ENCODE assay signal across 17 mouse cellular contexts in genomic region chr7:90432221-90432620, GRCm38 (mm10). TPM values are rescaled to one million over a fixed set of nuclear protein-coding genes. Genes with fewer than 3 reads are reported as not detected.
DNase-seq lines count a peak whose midpoint lies in the region; ATAC-seq lines count a peak whose summit lies in the region.
"Had no signal": no experiment of that assay in that cellular context is flagged by ENCODE, and none has a peak within 500 bp of the region (broad histone marks: within the 10 kb centered on the region; RNA-seq: fewer than 3 reads in every experiment).

No protein-coding gene starts in this region.

- no peaks in the 10 kb centered on the region for H3K9me3 ChIP-seq in hindbrain, embryonic 13.5 days
- H3K9me3 ChIP-seq: embryonic facial prominence, embryonic 10.5 days; embryonic facial prominence, embryonic 12.5 days; forebrain, embryonic 10.5 days; forebrain, embryonic 12.5 days had no signal

- no peak overlapping the region for H3K9ac ChIP-seq in hindbrain, embryonic 13.5 days
- H3K9ac ChIP-seq: embryonic facial prominence, embryonic 12.5 days; forebrain, embryonic 12.5 days had no signal

- peaks cover 2% of the 10 kb centered on the region for H3K4me1 ChIP-seq in hindbrain, embryonic 13.5 days (replicated peaks)
- H3K4me1 ChIP-seq: forebrain, embryonic 10.5 days; forebrain, embryonic 12.5 days had no signal

- H3K4me3 ChIP-seq in hindbrain, embryonic 13.5 days: no peak overlapping the region
- H3K4me3 ChIP-seq: embryonic facial prominence, embryonic 10.5 days; embryonic facial prominence, embryonic 12.5 days; erythroblast, embryonic 14.5 days; forebrain, embryonic 10.5 days; forebrain, embryonic 12.5 days had no signal

- no peak for ATAC-seq in hindbrain, embryonic 13.5 days (ENCODE audit: low FRiP score)
- ATAC-seq: forebrain, embryonic 14.5 days; forebrain, embryonic 16.5 days had no signal

- peak; percentile 51 for DNase-seq in cerebellum, adult 9-10 months
- DNase-seq in cerebellum, adult 8-10 months: no peak
- DNase-seq in brain, adult 2 months (ENCODE audit: low read depth, low spot score): peak; percentile 63
- peak; percentile 65 for DNase-seq in retina, embryonic 14.5 days (ENCODE audit: low spot score)
- DNase-seq in urinary bladder, postnatal 4 days (ENCODE audit: low spot score in 2 of 2): no peak
- DNase-seq: adrenal gland, adult 2 months; adrenal gland, postnatal 10 days; adrenal gland, postnatal 25 days; cerebellum, adult 11-12 months had no signal

- no peaks in the 10 kb centered on the region for H3K36me3 ChIP-seq in hindbrain, embryonic 13.5 days
- H3K36me3 ChIP-seq: embryonic facial prominence, embryonic 10.5 days; embryonic facial prominence, embryonic 12.5 days; forebrain, embryonic 10.5 days; forebrain, embryonic 12.5 days had no signal

- no peak overlapping the region for H3K4me2 ChIP-seq in hindbrain, embryonic 13.5 days
- H3K4me2 ChIP-seq: embryonic facial prominence, embryonic 12.5 days; forebrain, embryonic 12.5 days had no signal

- no peak overlapping the region for H3K27ac ChIP-seq in hindbrain, embryonic 13.5 days
- H3K27ac ChIP-seq: embryonic facial prominence, embryonic 10.5 days; embryonic facial prominence, embryonic 12.5 days; forebrain, embryonic 10.5 days; forebrain, embryonic 12.5 days had no signal

- no peaks in the 10 kb centered on the region for H3K27me3 ChIP-seq in hindbrain, embryonic 13.5 days
- H3K27me3 ChIP-seq: embryonic facial prominence, embryonic 12.5 days; forebrain, embryonic 12.5 days had no signal

RNA-seq across cellular contexts. Expression of gene Ccdc89, which starts 5.8 kb away (rescaled TPM):
- polyA plus RNA-seq in hindbrain, embryonic 13.5 days (2015; fragmentation: Nextera tagmentation; extraction: Ambion mirVana): 2.0 and 2.2 TPM in 2 replicates
- polyA plus RNA-seq: adrenal gland, adult 2 months; erythroblast, embryonic 14.5 days had no signal

RNA-seq across cellular contexts. Expression of gene Crebzf, which starts 10.3 kb away (rescaled TPM):
- polyA plus RNA-seq in hindbrain, embryonic 13.5 days (2015; fragmentation: Nextera tagmentation; extraction: Ambion mirVana): 33.8 and 38.9 TPM in 2 replicates

RNA-seq across cellular contexts. Expression of gene Tmem126a, which starts 24.8 kb away (rescaled TPM):
- 134 and 140 TPM in 2 replicates for polyA plus RNA-seq in hindbrain, embryonic 13.5 days (2015; fragmentation: Nextera tagmentation; extraction: Ambion mirVana)

RNA-seq across cellular contexts. Expression of gene Tmem126b, which starts 43.6 kb away (rescaled TPM):
- 45.7 TPM in 2 replicates for polyA plus RNA-seq in hindbrain, embryonic 13.5 days (2015; fragmentation: Nextera tagmentation; extraction: Ambion mirVana)

RNA-seq across cellular contexts. Expression of gene Dlg2, which starts 44.3 kb away (rescaled TPM):
- 18.6 and 19.4 TPM in 2 replicates for polyA plus RNA-seq in hindbrain, embryonic 13.5 days (2015; fragmentation: Nextera tagmentation; extraction: Ambion mirVana)
- polyA plus RNA-seq: erythroblast, embryonic 14.5 days had no signal

Comparison
In these comparisons a context has a peak if more than half of its experiments do, and no peak if none do; other contexts are left out.
1. DNase-seq: peak in cerebellum, adult 9-10 months (single experiment), brain, adult 2 months (single experiment) and retina, embryonic 14.5 days (single experiment); none in cerebellum, adult 8-10 months (single experiment) and urinary bladder, postnatal 4 days (0 of 2).